ENCODE assay signal across 22 mouse cellular contexts in genomic region chr12:52662907-52663790, GRCm38 (mm10). TPM values are rescaled to one million over a fixed set of nuclear protein-coding genes. Genes with fewer than 3 reads are reported as not detected.
A peak's percentile ranks its signal among the peaks of the same experiment; 100 is the strongest.
DNase-seq lines count a peak whose midpoint lies in the region; ATAC-seq lines count a peak whose summit lies in the region.
"Had no signal": no experiment of that assay in that cellular context is flagged by ENCODE, and none has a peak within 500 bp of the region (broad histone marks: within the 10 kb centered on the region; RNA-seq: fewer than 3 reads in every experiment).

No protein-coding gene starts in this region.

- no peaks in the 10 kb centered on the region for H3K27me3 ChIP-seq in kidney, embryonic 16.5 days (ENCODE audit: insufficient read depth, low read length)
- no peaks in the 10 kb centered on the region for H3K27me3 ChIP-seq in kidney, embryonic 15.5 days
- H3K27me3 ChIP-seq: CH12.LX; embryonic facial prominence, embryonic 12.5 days; forebrain, embryonic 13.5 days; heart, embryonic 15.5 days; hindbrain, embryonic 13.5 days had no signal

- 58% methylated on average over 7 of the region's 7 CpGs for WGBS in kidney, embryonic 16.5 days
- 62% methylated on average over 7 of the region's 7 CpGs for WGBS in kidney, embryonic 15.5 days

- peak; percentile 24 for DNase-seq in kidney, adult 11 months
- DNase-seq in kidney, adult 9 months: peak; percentile 70
- DNase-seq in fibroblast of lung, adult 2 months (ENCODE audit: low read depth): peak; percentile 2
- no peak for DNase-seq in layer of hippocampus, postnatal 14 days (ENCODE audit: low spot score in 2 of 2)
- no peak for DNase-seq in ovary, postnatal 10 days (ENCODE audit: low spot score)
- DNase-seq: adrenal gland, postnatal 10 days; cerebellum, adult 11 months; cerebellum, adult 8-10 months; cerebellum, postnatal 25 days; forebrain, postnatal 0 days; gastrocnemius, postnatal 14 days; heart, adult 2 months; heart, postnatal 14 days had no signal

- H3K4me2 ChIP-seq in kidney, embryonic 16.5 days (replicated peaks; ENCODE audit: low read depth, low read length): no peak overlapping the region
- H3K4me2 ChIP-seq in kidney, embryonic 15.5 days: no peak overlapping the region
- H3K4me2 ChIP-seq: embryonic facial prominence, embryonic 12.5 days; forebrain, embryonic 13.5 days; heart, embryonic 11.5 days; heart, embryonic 15.5 days; hindbrain, embryonic 13.5 days had no signal

- H3K9ac ChIP-seq in kidney, embryonic 16.5 days (replicated peaks; ENCODE audit: low read length): no peak overlapping the region
- no peak overlapping the region for H3K9ac ChIP-seq in kidney, embryonic 15.5 days
- H3K9ac ChIP-seq: embryonic facial prominence, embryonic 12.5 days; forebrain, embryonic 13.5 days; forebrain, postnatal 0 days; heart, embryonic 15.5 days; hindbrain, embryonic 13.5 days had no signal

- no peaks in the 10 kb centered on the region for H3K4me1 ChIP-seq in kidney, embryonic 16.5 days (ENCODE audit: insufficient read depth, low read length)
- no peaks in the 10 kb centered on the region for H3K4me1 ChIP-seq in kidney, embryonic 15.5 days
- H3K4me1 ChIP-seq: embryonic facial prominence, embryonic 12.5 days; forebrain, embryonic 13.5 days; heart, embryonic 15.5 days; hindbrain, embryonic 13.5 days had no signal

- H3K9me3 ChIP-seq in kidney, embryonic 16.5 days (ENCODE audit: low read length): no peaks in the 10 kb centered on the region
- no peaks in the 10 kb centered on the region for H3K9me3 ChIP-seq in kidney, embryonic 15.5 days (replicated peaks)
- H3K9me3 ChIP-seq: embryonic facial prominence, embryonic 12.5 days; forebrain, embryonic 13.5 days; heart, embryonic 15.5 days; hindbrain, embryonic 13.5 days had no signal

- ATAC-seq in kidney, embryonic 16.5 days (ENCODE audit: low FRiP score, low TSS enrichment): no peak
- no peak for ATAC-seq in kidney, embryonic 15.5 days (replicated peaks; ENCODE audit: low FRiP score)
- no peak for ATAC-seq in inflammation-experienced regulatory T-cells, adult 6 months
- ATAC-seq: forebrain, embryonic 13.5 days; forebrain, postnatal 0 days had no signal

- no peak overlapping the region for H3K4me3 ChIP-seq in kidney, embryonic 16.5 days (ENCODE audit: low read length)
- no peak overlapping the region for H3K4me3 ChIP-seq in kidney, embryonic 15.5 days (replicated peaks)
- H3K4me3 ChIP-seq: embryonic facial prominence, embryonic 12.5 days; forebrain, embryonic 13.5 days; heart, adult 2 months; heart, embryonic 15.5 days; hindbrain, embryonic 13.5 days had no signal

- H3K36me3 ChIP-seq in kidney, embryonic 16.5 days (ENCODE audit: insufficient read depth, low read length): no peaks in the 10 kb centered on the region
- H3K36me3 ChIP-seq in kidney, embryonic 15.5 days: no peaks in the 10 kb centered on the region
- H3K36me3 ChIP-seq: embryonic facial prominence, embryonic 12.5 days; heart, embryonic 15.5 days; hindbrain, embryonic 13.5 days had no signal

- no peak overlapping the region for H3K27ac ChIP-seq in kidney, embryonic 16.5 days (ENCODE audit: low read length)
- H3K27ac ChIP-seq in kidney, embryonic 15.5 days: no peak overlapping the region
- H3K27ac ChIP-seq: embryonic facial prominence, embryonic 12.5 days; forebrain, embryonic 13.5 days; heart, adult 2 months; heart, embryonic 15.5 days; hindbrain, embryonic 13.5 days had no signal

RNA-seq across cellular contexts. Expression of gene Akap6, which starts 36.0 kb away (rescaled TPM):
- 0.23 and 0.41 TPM in 2 replicates for polyA plus RNA-seq in kidney, embryonic 16.5 days (2015; fragmentation: Nextera tagmentation; extraction: Ambion mirVana)
- 0.53 and 0.78 TPM in 2 replicates for polyA plus RNA-seq in kidney, embryonic 15.5 days (2015; fragmentation: Nextera tagmentation; extraction: Ambion mirVana)
- 100 to 1,000 TPM; 141 to 151 TPM for total RNA-seq in layer of hippocampus, postnatal 14 days (2021)
- under 1 TPM; 0.06 to 0.44 (median 0.09) TPM for polyA plus RNA-seq in inflammation-experienced regulatory T-cells, adult 6 months (2017; shearing (Covaris generic))

Comparison
In these comparisons a context has a peak if more than half of its experiments do, and no peak if none do; other contexts are left out.
1. DNase-seq: peak in kidney, adult 11 months (single experiment), kidney, adult 9 months (single experiment) and fibroblast of lung, adult 2 months (single experiment); none in layer of hippocampus, postnatal 14 days (0 of 2) and ovary, postnatal 10 days (single experiment).